Mouse (Mus musculus): ENCODE data around the gene Pld6.

DNA sequence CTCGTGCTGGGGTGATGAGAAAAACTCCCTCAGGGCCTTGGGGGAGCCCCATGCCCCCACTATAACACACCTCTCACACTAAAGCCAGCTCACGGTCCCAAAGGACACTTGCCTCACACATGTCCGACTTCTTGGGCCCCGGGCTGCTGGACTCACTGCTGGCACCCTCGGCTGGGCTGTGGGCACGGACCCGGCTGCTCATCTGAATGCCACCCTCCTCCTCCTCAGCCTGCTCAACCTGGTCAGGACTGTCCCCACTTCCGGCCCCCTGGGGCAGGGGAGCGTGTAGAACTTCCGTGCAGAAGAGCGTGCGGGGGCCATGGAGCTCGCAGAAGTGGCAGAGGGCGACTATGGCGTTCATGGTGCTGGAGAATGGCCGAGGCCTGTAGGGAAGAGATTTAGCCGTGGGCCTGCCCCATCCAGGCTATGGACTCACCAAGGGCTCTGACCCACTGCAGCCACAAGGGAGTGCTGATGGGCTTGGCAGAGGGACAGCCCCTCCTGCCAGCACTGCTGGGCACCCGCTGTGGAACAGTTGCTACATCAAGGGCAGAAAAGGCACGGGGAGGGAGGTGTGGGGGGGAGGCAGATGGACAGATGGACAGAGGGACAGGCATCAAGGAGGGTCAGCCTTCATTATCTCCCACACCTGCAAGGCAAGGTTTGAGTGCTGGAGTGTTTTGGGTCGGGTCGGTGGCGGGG, 17.1 kb upstream of the Pld6 start:
- TF ChIP-seq CTCF (conservative IDR thresholded peaks at IDR 0.05; ENCODE audit: low read length): no peak
- TF ChIP-seq NANOG (IDR thresholded peaks at IDR 0.05; ENCODE audit: borderline replicate concordance, low read length): no peak

Data from E14TG2a.4 (cell line).